Mouse (Mus musculus) CH12.LX (cell line): ENCODE measurements at regions not wholly inside any gene's neighbourhood (a gene's known extent, or its start where the extent isn't known, plus 50 kb on each side); places are given as distances from the start of the nearest gene placed in this dataset.

ENCODE experiments used
- DNase-seq: peaks from one replicate; pipeline ENCODE4 v3.0.0-alpha.2; 2013; ENCODE audit errors: extremely low read depth
- H3K27ac ChIP-seq: 2 replicates; pipeline ENCODE4 v1.5.1; 2012; ENCODE audit warnings: low read depth, mild to moderate bottlenecking, control low read depth, moderate library complexity; ENCODE audit not compliant: insufficient read depth
- H3K27me3 ChIP-seq: replicated peaks from 2 replicates; pipeline ENCODE3; 2012; ENCODE audit warnings: inconsistent platforms
- H3K36me3 ChIP-seq, 2 experiments: replicated peaks in 1 of 2; 2 replicates each; pipeline versions ENCODE3 to v1.6.1; 2012; ENCODE audit warnings: inconsistent platforms in 1 of 2, low read length in 1 of 2, mild to moderate bottlenecking in 1 of 2, mixed read lengths in 1 of 2, moderate library complexity in 1 of 2; ENCODE audit not compliant: control insufficient read depth in 1 of 2, insufficient read depth in 1 of 2
- H3K4me1 ChIP-seq, 2 experiments: 2 replicates each; pipeline ENCODE4 v1.6.1; 2012; ENCODE audit warnings: inconsistent platforms in 1 of 2, moderate library complexity in 1 of 2; ENCODE audit not compliant: insufficient read depth in 2 of 2, control insufficient read depth in 1 of 2
- H3K4me2 ChIP-seq: 2 replicates; pipeline ENCODE4 v1.6.1; 2012; ENCODE audit warnings: low read depth, mild to moderate bottlenecking, control low read depth; ENCODE audit not compliant: poor library complexity, insufficient read depth, severe bottlenecking
- H3K4me3 ChIP-seq, 3 experiments: fragments of 150-350 bp in 1 of 3; sonication (generic) in 1 of 3; replicated peaks in 1 of 3; 2 replicates each; pipeline versions ENCODE3 to v1.5.1; 2011 to 2012; ENCODE audit warnings: low read depth in 2 of 3, low read length in 2 of 3, mild to moderate bottlenecking in 2 of 3, moderate library complexity in 2 of 3, control low read depth in 1 of 3, improper control_type of control experiment in 1 of 3, inconsistent platforms in 1 of 3, mixed read lengths in 1 of 3; ENCODE audit not compliant: poor library complexity in 1 of 3
- H3K79me2 ChIP-seq: replicated peaks from 2 replicates; pipeline ENCODE4 v1.6.1; 2012; ENCODE audit warnings: mild to moderate bottlenecking, moderate library complexity; ENCODE audit not compliant: control insufficient read depth, poor library complexity, insufficient read depth, severe bottlenecking; ENCODE audit errors: extremely low read depth
- H3K9ac ChIP-seq: 2 replicates; pipeline ENCODE4 v1.6.1; 2012; ENCODE audit warnings: low read depth, mild to moderate bottlenecking, control low read depth, moderate library complexity; ENCODE audit not compliant: insufficient read depth
- H3K9me3 ChIP-seq: replicated peaks from 2 replicates; pipeline ENCODE3; 2012; ENCODE audit warnings: low read length, inconsistent platforms, mixed read lengths
- CTCF ChIP-seq, 2 experiments: IDR thresholded peaks in 1 of 2; conservative IDR thresholded peaks in 1 of 2; 2 replicates each; pipeline ENCODE4 v1.5.1; 2011 to 2012; ENCODE audit warnings: low read depth in 2 of 2, low read length in 2 of 2, improper control_type of control experiment in 1 of 2, inconsistent platforms in 1 of 2, mild to moderate bottlenecking in 1 of 2, moderate library complexity in 1 of 2
- E2F4 ChIP-seq: IDR thresholded peaks from 2 replicates; pipeline ENCODE4 v1.6.1; 2011; ENCODE audit warnings: low read depth, low read length, improper control_type of control experiment; ENCODE audit not compliant: insufficient replicate concordance
- ELF1 ChIP-seq: IDR thresholded peaks from 2 replicates; pipeline ENCODE4 v1.6.1; 2014; ENCODE audit warnings: low read depth, mild to moderate bottlenecking, inconsistent platforms, low read length, improper control_type of control experiment
- EP300 ChIP-seq: IDR thresholded peaks from 2 replicates; pipeline ENCODE4 v1.6.1; 2011; ENCODE audit warnings: low read length, improper control_type of control experiment
- GABPA ChIP-seq: IDR thresholded peaks from 2 replicates; pipeline ENCODE4 v1.6.1; 2012; ENCODE audit warnings: low read depth, low read length, improper control_type of control experiment, inconsistent platforms; ENCODE audit not compliant: insufficient replicate concordance
- IRF4 ChIP-seq: IDR thresholded peaks from 2 replicates; pipeline ENCODE4 v1.6.1; 2014; ENCODE audit warnings: low read depth, mild to moderate bottlenecking, inconsistent platforms, low read length, improper control_type of control experiment
- JUND ChIP-seq: conservative IDR thresholded peaks from 2 replicates; pipeline ENCODE4 v1.6.1; 2011; ENCODE audit warnings: low read depth, low read length, improper control_type of control experiment
- KAT2A ChIP-seq: IDR thresholded peaks from 2 replicates; pipeline ENCODE4 v1.6.1; 2012; ENCODE audit warnings: low read length, improper control_type of control experiment, inconsistent platforms; ENCODE audit not compliant: insufficient replicate concordance
- MAFK ChIP-seq: IDR thresholded peaks from 2 replicates; pipeline ENCODE4 v1.6.1; 2011; ENCODE audit warnings: low read length, improper control_type of control experiment; ENCODE audit not compliant: insufficient replicate concordance
- MAZ ChIP-seq: IDR thresholded peaks from 2 replicates; pipeline ENCODE4 v1.6.1; 2012; ENCODE audit warnings: low read depth, mild to moderate bottlenecking, inconsistent platforms, low read length, improper control_type of control experiment, moderate library complexity
- MEF2A ChIP-seq: IDR thresholded peaks from 2 replicates; pipeline ENCODE4 v1.6.1; 2014; ENCODE audit warnings: low read depth, mild to moderate bottlenecking, inconsistent platforms, low read length, improper control_type of control experiment, borderline replicate concordance
- MXI1 ChIP-seq: IDR thresholded peaks from 2 replicates; pipeline ENCODE4 v1.6.1; 2011; ENCODE audit warnings: mild to moderate bottlenecking, low read depth, low read length, improper control_type of control experiment
- MYC ChIP-seq: IDR thresholded peaks from 2 replicates; pipeline ENCODE4 v1.6.1; 2011; ENCODE audit warnings: low read depth, mild to moderate bottlenecking, improper control_type of control experiment, low read length
- NELFE ChIP-seq: IDR thresholded peaks from 2 replicates; pipeline ENCODE4 v1.6.1; 2011; ENCODE audit warnings: low read depth, low read length, improper control_type of control experiment
- POLR2AphosphoS2 ChIP-seq: IDR thresholded peaks from 2 replicates; pipeline ENCODE4 v1.6.1; 2011; ENCODE audit warnings: low read depth, low read length, improper control_type of control experiment
- RAD21 ChIP-seq: IDR thresholded peaks from 2 replicates; pipeline ENCODE4 v1.6.1; 2011; ENCODE audit warnings: low read depth, mild to moderate bottlenecking, low read length, improper control_type of control experiment, moderate library complexity
- RCOR1 ChIP-seq: conservative IDR thresholded peaks from 2 replicates; pipeline ENCODE4 v1.6.1; 2012; ENCODE audit warnings: low read depth, mild to moderate bottlenecking, inconsistent platforms, low read length, improper control_type of control experiment
- TBP ChIP-seq: conservative IDR thresholded peaks from 2 replicates; pipeline ENCODE4 v1.6.1; 2011; ENCODE audit warnings: low read depth, low read length, improper control_type of control experiment
- TCF12 ChIP-seq: IDR thresholded peaks from 2 replicates; pipeline ENCODE4 v1.6.1; 2014; ENCODE audit warnings: low read depth, mild to moderate bottlenecking, inconsistent platforms, low read length, improper control_type of control experiment
- UBTF ChIP-seq: IDR thresholded peaks from 2 replicates; pipeline ENCODE4 v1.6.1; 2012; ENCODE audit warnings: low read depth, mild to moderate bottlenecking, inconsistent platforms, low read length, improper control_type of control experiment, moderate library complexity
- USF1 ChIP-seq: IDR thresholded peaks from 2 replicates; pipeline ENCODE4 v1.6.1; 2014; ENCODE audit warnings: low read depth, mild to moderate bottlenecking, inconsistent platforms, low read length, improper control_type of control experiment
- USF2 ChIP-seq: conservative IDR thresholded peaks from 2 replicates; pipeline ENCODE4 v1.6.1; 2011; ENCODE audit warnings: low read depth, low read length, improper control_type of control experiment
- ZKSCAN1 ChIP-seq: IDR thresholded peaks from 2 replicates; pipeline ENCODE4 v1.6.1; 2012; ENCODE audit warnings: low read depth, inconsistent platforms, low read length, improper control_type of control experiment, borderline replicate concordance
- ZMIZ1 ChIP-seq: IDR thresholded peaks from 2 replicates; pipeline ENCODE4 v1.6.1; 2012; ENCODE audit warnings: low read depth, mild to moderate bottlenecking, inconsistent platforms, low read length, improper control_type of control experiment
- dilution Hi-C: fragments of 300-500 bp; cut with MboI; formaldehyde crosslinking; loops from 2 replicates; pipeline ENCODE4 v1.14.3; 2020; ENCODE audit warnings: low sequenced_read_pairs; ENCODE audit not compliant: extremely low pct_unique_long_range_greater_than_20kb, extremely low pct_ligation_motif_present
- in situ Hi-C: fragments of 300-500 bp; cut with MboI; formaldehyde crosslinking; loops from 3 replicates; pipeline ENCODE4 v1.14.3; 2019; ENCODE audit warnings: low sequenced_read_pairs, low pct_ligation_motif_present, low pct_unique_long_range_greater_than_20kb, mixed read lengths

DNA sequence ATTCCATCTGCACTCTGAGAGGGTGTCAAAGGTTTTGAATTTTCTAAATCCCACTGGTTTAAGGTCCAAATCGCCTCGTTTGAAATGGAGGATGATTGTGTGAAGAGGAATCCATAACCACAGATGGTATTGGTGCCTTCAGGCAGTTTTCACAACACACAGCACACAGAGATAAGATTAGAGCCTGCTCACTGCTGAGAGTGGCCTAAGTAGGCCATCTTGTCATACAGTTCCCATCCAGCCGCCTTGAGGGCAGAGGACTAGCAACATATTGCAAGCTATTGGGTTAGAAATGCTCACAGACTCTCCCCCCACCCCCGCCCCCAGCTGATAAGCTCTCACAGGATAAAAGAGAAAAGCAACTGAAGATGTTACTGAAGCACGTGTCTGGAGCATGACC lies 303.8 kb downstream of the Sqor start:
- dilution Hi-C loops: no loop called here
- in situ Hi-C loops: no loop called here
- Histone ChIP-seq H3K36me3 (no peaks in the 10 kb centered on the region), H3K27me3 (no peaks in the 10 kb centered on the region), H3K4me1 (no peaks in the 10 kb centered on the region), H3K4me2 (no peak overlapping the region), H3K27ac (no peak overlapping the region), H3K9ac (no peak overlapping the region), H3K4me3 (no peak overlapping the region)
- DNase-seq: no peak
- no peak for TF ChIP-seq MEF2A
- TF ChIP-seq KAT2A: no peak
- TF ChIP-seq ZKSCAN1: no peak
- no peak for TF ChIP-seq USF2
- no peak for TF ChIP-seq CTCF (conservative IDR thresholded peaks at IDR 0.05 in 1 of 2, IDR thresholded peaks at IDR 0.05 in 1 of 2; ENCODE audit: low read depth in 2 of 2, low read length in 2 of 2)
- no peak for TF ChIP-seq GABPA
- TF ChIP-seq IRF4: no peak
- TF ChIP-seq NELFE: no peak
- no peak for TF ChIP-seq MAZ
- no peak for TF ChIP-seq TBP
- TF ChIP-seq MXI1: no peak
- TF ChIP-seq ELF1: no peak
- TF ChIP-seq E2F4: no peak
- TF ChIP-seq, all 38 proteins: peak for 0
- Histone ChIP-seq H3K79me2 (no peaks in the 10 kb centered on the region), H3K9me3 (no peaks in the 10 kb centered on the region)

DNA sequence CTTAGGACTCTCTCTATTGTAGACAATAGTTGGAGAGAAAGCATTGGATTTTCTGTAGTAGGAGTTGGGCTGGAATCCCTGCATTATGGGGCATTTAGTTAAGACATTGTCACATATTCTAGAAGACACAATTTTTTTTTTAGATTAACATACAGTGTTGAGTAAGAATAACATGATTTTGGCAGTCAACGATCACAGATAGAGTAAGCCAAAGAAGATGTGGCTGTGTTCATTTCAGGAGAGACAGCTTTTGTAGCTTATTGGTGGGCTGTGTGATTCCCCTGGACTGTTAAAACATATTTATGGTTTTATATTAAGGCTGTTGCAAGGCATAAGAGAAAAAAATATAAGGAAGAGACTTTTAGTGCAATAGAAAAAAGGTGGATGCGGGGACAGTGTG lies 307.6 kb downstream of the Sqor start:
- Histone ChIP-seq H3K4me1 (no peaks in the 10 kb centered on the region), H3K36me3 (no peaks in the 10 kb centered on the region), H3K9me3 (no peaks in the 10 kb centered on the region), H3K4me3 (no peak overlapping the region), H3K79me2 (no peaks in the 10 kb centered on the region), H3K9ac (no peak overlapping the region), H3K27ac (no peak overlapping the region), H3K4me2 (no peak overlapping the region), H3K27me3 (no peaks in the 10 kb centered on the region)
- no peak for DNase-seq
- dilution Hi-C loops: no loop called here
- in situ Hi-C loops: no loop called here
- TF ChIP-seq JUND: no peak
- TF ChIP-seq E2F4: no peak

DNA sequence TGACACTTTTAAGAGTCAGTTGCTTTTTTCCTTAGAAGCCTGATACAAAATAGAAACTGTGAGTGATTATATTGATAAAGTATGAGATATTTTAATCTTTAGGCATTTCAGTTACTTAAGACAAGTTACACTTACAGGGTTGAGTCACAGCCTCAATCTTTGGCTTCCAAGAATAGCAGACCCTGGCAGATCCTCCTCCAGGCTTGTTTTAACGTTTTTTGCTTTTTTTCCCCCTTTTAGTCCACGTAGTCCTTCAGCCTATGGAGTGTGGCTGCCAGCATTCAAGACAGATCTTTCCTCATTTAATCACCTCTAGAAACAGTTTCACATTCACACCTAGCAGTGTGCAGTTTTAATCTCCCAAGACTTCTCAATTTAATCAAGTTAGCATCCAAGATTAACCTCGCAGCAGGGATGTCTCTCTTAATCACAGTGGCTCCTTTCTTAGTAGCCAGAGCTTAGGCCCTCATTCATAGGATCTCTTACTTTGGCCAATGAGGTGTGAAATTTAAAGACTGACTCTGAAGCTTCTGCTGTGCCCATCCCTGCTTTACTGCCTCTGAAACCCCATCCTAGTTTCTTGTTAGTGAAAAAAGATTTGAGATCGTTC lies 308.5 kb downstream of the Sqor start:
- no peak overlapping the region for H3K9ac ChIP-seq
- in situ Hi-C loops: no loop called here
- H3K9me3 ChIP-seq: no peaks in the 10 kb centered on the region
- no peak overlapping the region for H3K4me2 ChIP-seq
- H3K27ac ChIP-seq: no peak overlapping the region
- no peak for DNase-seq
- dilution Hi-C loops: no loop called here
- no peaks in the 10 kb centered on the region for H3K36me3 ChIP-seq
- H3K4me1 ChIP-seq: no peaks in the 10 kb centered on the region
- H3K4me3 ChIP-seq: no peak overlapping the region
- no peaks in the 10 kb centered on the region for H3K27me3 ChIP-seq
- TF ChIP-seq ZMIZ1: no peak
- no peak for TF ChIP-seq EP300
- TF ChIP-seq UBTF: no peak
- no peak for TF ChIP-seq MAFK
- no peak for TF ChIP-seq NELFE
- TF ChIP-seq RCOR1: no peak
- no peak for TF ChIP-seq USF1
- TF ChIP-seq RAD21: no peak
- no peak for TF ChIP-seq MAZ
- no peak for TF ChIP-seq POLR2AphosphoS2
- TF ChIP-seq TCF12: no peak
- TF ChIP-seq MYC: no peak
- H3K79me2 ChIP-seq: no peaks in the 10 kb centered on the region
